Mouse (Mus musculus) urinary bladder, adult 18-20 months (tissue): ENCODE results near the gene Gpr12.
"Not testable (repeated sequence)": the region's sequence is repeated elsewhere in the genome, so short reads cannot be mapped to it uniquely, and the experiment has no call there.

Source experiments
- DNase-seq, 2 experiments: peaks; one replicate each; pipeline ENCODE4 v3.0.0; 2022; ENCODE audit warnings: low spot score in 2 of 2, mixed read lengths in 2 of 2

Gene Gpr12

GRCm38 (mm10) chr5:146584478-146585306 is at the start of gene Gpr12:
Gpr12 (minus strand) TSS chr5:146585239.
- no peak for DNase-seq

GRCm38 (mm10) chr5:146631602-146632001 is 46.6 kb upstream of the Gpr12 start:
- DNase-seq: no peak

- no peak for DNase-seq
Measured at GRCm38 (mm10) chr5:146630961-146631360, 45.9 kb upstream of the Gpr12 start.

- no peak for DNase-seq
Measured at GRCm38 (mm10) chr5:146629636-146630035, 44.6 kb upstream of the Gpr12 start.

GRCm38 (mm10) chr5:146628804-146629203 is 43.8 kb upstream of the Gpr12 start:
- DNase-seq: no peak

- no peak for DNase-seq
Measured at GRCm38 (mm10) chr5:146627901-146628300, 42.9 kb upstream of the Gpr12 start.

- no peak for DNase-seq
Measured at GRCm38 (mm10) chr5:146625635-146626311, 40.7 kb upstream of the Gpr12 start.

- no peak for DNase-seq
Measured at GRCm38 (mm10) chr5:146611830-146612229, 26.8 kb upstream of the Gpr12 start.

GRCm38 (mm10) chr5:146611009-146611408 is 26.0 kb upstream of the Gpr12 start:
- no peak for DNase-seq

- no peak for DNase-seq
Measured at GRCm38 (mm10) chr5:146609646-146610045, 24.6 kb upstream of the Gpr12 start.

GRCm38 (mm10) chr5:146607816-146608215 is 22.8 kb upstream of the Gpr12 start:
- DNase-seq: no peak

GRCm38 (mm10) chr5:146606895-146607294 is 21.9 kb upstream of the Gpr12 start:
- no peak for DNase-seq

- DNase-seq: no peak
Measured at GRCm38 (mm10) chr5:146606221-146606620, 21.2 kb upstream of the Gpr12 start.

- no peak for DNase-seq
Measured at GRCm38 (mm10) chr5:146599970-146600369, 14.9 kb upstream of the Gpr12 start.

- DNase-seq: not testable (repeated sequence)
Measured at GRCm38 (mm10) chr5:146599216-146599615, 14.2 kb upstream of the Gpr12 start.

- no peak for DNase-seq
Measured at GRCm38 (mm10) chr5:146598215-146599119, 13.4 kb upstream of the Gpr12 start.

- no peak for DNase-seq
Measured at GRCm38 (mm10) chr5:146597503-146597874, 12.4 kb upstream of the Gpr12 start.

GRCm38 (mm10) chr5:146596612-146597502 is 11.8 kb upstream of the Gpr12 start:
- DNase-seq: no peak

- DNase-seq: no peak
Measured at GRCm38 (mm10) chr5:146592580-146592979, 7.5 kb upstream of the Gpr12 start.

- no peak for DNase-seq
Measured at GRCm38 (mm10) chr5:146591636-146592035, 6.6 kb upstream of the Gpr12 start.

GRCm38 (mm10) chr5:146590987-146591386 is 5.9 kb upstream of the Gpr12 start:
- DNase-seq: no peak
